Mouse (Mus musculus): ENCODE results near the gene 5430419D17Rik.

5430419D17Rik gene

GRCm38 (mm10) chr7:131314493-131314892 lies 140.3 kb downstream of the 5430419D17Rik start:
- DNase-seq (ENCODE audit: low spot score) = no peak

GRCm38 (mm10) chr7:131317587-131317986 lies 143.4 kb downstream of the 5430419D17Rik start:
- no peak for DNase-seq (ENCODE audit: low spot score)

- no peak for DNase-seq (ENCODE audit: low spot score)
Measured at GRCm38 (mm10) chr7:131318340-131318739, 144.1 kb downstream of the 5430419D17Rik start.

- DNase-seq (ENCODE audit: low spot score) = no peak
Measured at GRCm38 (mm10) chr7:131322192-131322591, 148.0 kb downstream of the 5430419D17Rik start, which contains the start of gene Cuzd1. Cuzd1 (minus strand) TSS chr7:131322292.

GRCm38 (mm10) chr7:131327054-131327453 lies 152.9 kb downstream of the 5430419D17Rik start:
- no peak for DNase-seq (ENCODE audit: low spot score)

GRCm38 (mm10) chr7:131329416-131329815 lies 155.2 kb downstream of the 5430419D17Rik start, which contains the start of gene Fam24b:
Fam24b (minus strand) TSS chr7:131329516.
- no peak for DNase-seq (ENCODE audit: low spot score)

GRCm38 (mm10) chr7:131331688-131332087 lies 157.5 kb downstream of the 5430419D17Rik start:
- DNase-seq (ENCODE audit: low spot score) = no peak

- DNase-seq (ENCODE audit: low spot score) = no peak
Measured at GRCm38 (mm10) chr7:131333564-131333963, 159.4 kb downstream of the 5430419D17Rik start, which contains the start of gene Fam24a. Fam24a (plus strand) TSS chr7:131333864.

GRCm38 (mm10) chr7:131337502-131338068 lies 163.4 kb downstream of the 5430419D17Rik start:
- DNase-seq (ENCODE audit: low spot score) = no peak

GRCm38 (mm10) chr7:131345856-131346541 lies 171.8 kb downstream of the 5430419D17Rik start:
- no peak for DNase-seq (ENCODE audit: low spot score)

All from lung, postnatal 25 days (tissue).